Mouse (Mus musculus) embryonic facial prominence, embryonic 11.5 days (tissue): ENCODE measurements around the gene Has1. TPM values are rescaled to one million over a fixed set of nuclear protein-coding genes. Genes with fewer than 3 reads are reported as not detected.
"Not testable (repeated sequence)": the region's sequence is repeated elsewhere in the genome, so short reads cannot be mapped to it uniquely, and the experiment has no call there.

ENCODE experiments used
- ATAC-seq: fragments of 200-750 bp; cut with Nextera tagmentation; replicated peaks from 2 replicates; pipeline ENCODE4 v1.8.0; 2017; ENCODE audit warnings: low read depth; ENCODE audit not compliant: insufficient number of reproducible peaks, low FRiP score, low TSS enrichment
- DNase-seq: peaks from one replicate; pipeline ENCODE4 v3.0.0-alpha.2; 2015; ENCODE audit warnings: low spot score
- H3K27ac ChIP-seq: fragments of 300-500 bp; sonication (generic); replicated peaks from 2 replicates; pipeline ENCODE4 v1.5.1; 2014; ENCODE audit warnings: mild to moderate bottlenecking, low read depth, low read length, control low read depth
- H3K27me3 ChIP-seq: fragments of 300-500 bp; sonication (generic); 2 replicates; pipeline ENCODE4 v1.6.1; 2014; ENCODE audit warnings: mild to moderate bottlenecking, low read length, moderate library complexity, mixed read lengths; ENCODE audit not compliant: control insufficient read depth, insufficient read depth
- H3K36me3 ChIP-seq: fragments of 300-500 bp; sonication (generic); replicated peaks from 2 replicates; pipeline ENCODE4 v1.6.1; 2014; ENCODE audit warnings: low read depth, mild to moderate bottlenecking, low read length, moderate library complexity, mixed read lengths; ENCODE audit not compliant: control insufficient read depth, insufficient read depth
- H3K4me1 ChIP-seq: fragments of 300-500 bp; sonication (generic); 2 replicates; pipeline ENCODE4 v1.6.1; 2014; ENCODE audit warnings: low read length, mixed read lengths; ENCODE audit not compliant: control insufficient read depth, insufficient read depth
- H3K4me2 ChIP-seq: fragments of 300-500 bp; sonication (generic); 2 replicates; pipeline ENCODE4 v1.6.1; 2014; ENCODE audit warnings: low read depth, mild to moderate bottlenecking, control low read depth, low read length, moderate library complexity
- H3K4me3 ChIP-seq: fragments of 300-500 bp; sonication (generic); 2 replicates; pipeline ENCODE4 v1.5.1; 2014; ENCODE audit warnings: low read depth, low read length, control low read depth
- H3K9ac ChIP-seq: fragments of 300-500 bp; sonication (generic); replicated peaks from 2 replicates; pipeline ENCODE4 v1.6.1; 2014; ENCODE audit warnings: mild to moderate bottlenecking, control low read depth, low read length
- H3K9me3 ChIP-seq: fragments of 300-500 bp; sonication (generic); replicated peaks from 2 replicates; pipeline ENCODE4 v1.6.1; 2016; ENCODE audit warnings: mild to moderate bottlenecking, low read length, inconsistent platforms, mixed read lengths; ENCODE audit not compliant: control insufficient read depth
- WGBS: fragments of 180-500 bp; shearing (Covaris S2); extraction: QIAGEN DNeasy Blood & Tissue Kit; methylation state at CpG from one replicate; pipeline ENCODE4 v1.1.7; 2014; 5-methylcytosine and 5-hydroxymethylcytosine counted together
- polyA plus RNA-seq: library from polyadenylated mRNA; unstranded; fragments of >200 nt; fragmentation: Nextera tagmentation; extraction: Ambion mirVana; gene quantifications from 2 replicates; pipeline ENCODE4 v1.2.1, GENCODE M21; 2014

Gene Has1
- polyA plus RNA-seq, 1 experiment from 2014 or later = 0.70 TPM

GRCm38 (mm10) chr17:17856612-17857011, 1.6 kb upstream of the Has1 start:
- DNase-seq = no peak
- Histone ChIP-seq H3K27ac (no peak overlapping the region), H3K4me3 (no peak overlapping the region), H3K9me3 (no peaks in the 10 kb centered on the region), H3K27me3 (no peaks in the 10 kb centered on the region), H3K36me3 (no peaks in the 10 kb centered on the region), H3K4me2 (no peak overlapping the region), H3K9ac (no peak overlapping the region), H3K4me1 (no peaks in the 10 kb centered on the region)
- WGBS = 81% methylated on average over 1 of the region's 1 CpGs
- no peak for ATAC-seq

- Histone ChIP-seq H3K9me3 (no peaks in the 10 kb centered on the region), H3K36me3 (no peaks in the 10 kb centered on the region), H3K27me3 (peaks cover 4% of the 10 kb centered on the region), H3K4me2 (no peak overlapping the region), H3K4me3 (no peak overlapping the region), H3K4me1 (no peaks in the 10 kb centered on the region), H3K9ac (no peak overlapping the region), H3K27ac (no peak overlapping the region)
- ATAC-seq (0 out of 2 replicates have a peak, but pooled peaks have one; percentile 25), DNase-seq (no peak)
- WGBS = 20% methylated on average over 54 of the region's 55 CpGs
Measured at GRCm38 (mm10) chr17:17849906-17850712, 4.9 kb downstream of the Has1 start.

DNA sequence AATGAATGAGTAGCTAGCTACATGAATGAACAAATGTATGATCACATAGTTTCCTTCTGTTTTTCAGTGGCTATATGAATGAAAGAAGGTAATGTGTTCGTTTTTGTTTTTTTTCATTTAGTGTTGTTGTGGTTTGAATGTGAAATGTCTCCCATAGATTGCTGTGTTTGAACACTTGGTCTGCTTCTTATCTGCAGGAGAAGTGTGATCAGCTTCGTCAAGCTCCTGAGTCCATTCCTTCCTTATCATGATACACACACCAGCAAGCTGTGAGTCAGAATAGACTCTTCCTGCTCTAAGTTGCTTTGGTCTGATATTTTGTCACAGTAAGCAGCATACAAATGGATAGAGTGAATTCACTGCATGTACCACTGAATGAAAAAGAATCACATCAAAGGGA, 6.0 kb downstream of the Has1 start:
- WGBS = 79% methylated on average over 2 of the region's 2 CpGs
- H3K27me3 ChIP-seq = peaks cover 4% of the 10 kb centered on the region

GRCm38 (mm10) chr17:17845187-17846027, 9.6 kb downstream of the Has1 start:
- ATAC-seq (no peak), DNase-seq (peak; percentile 35)
- Histone ChIP-seq H3K36me3 (peaks cover 2% of the 10 kb centered on the region; the same call in 1 of the 2 replicates), H3K9me3 (no peaks in the 10 kb centered on the region), H3K4me3 (no peak overlapping the region), H3K4me1 (no peaks in the 10 kb centered on the region), H3K4me2 (no peak overlapping the region), H3K27me3 (peaks cover 4% of the 10 kb centered on the region), H3K9ac (no peak overlapping the region), H3K27ac (no peak overlapping the region)
- WGBS = 74% methylated on average over 10 of the region's 10 CpGs

More for the DNA sequence above, 6.0 kb downstream of the Has1 start:
- DNase-seq = no peak
- Histone ChIP-seq H3K4me2 (no peak overlapping the region), H3K36me3 (no peaks in the 10 kb centered on the region), H3K9ac (no peak overlapping the region), H3K4me3 (no peak overlapping the region), H3K9me3 (no peaks in the 10 kb centered on the region), H3K4me1 (no peaks in the 10 kb centered on the region), H3K27ac (no peak overlapping the region)
- ATAC-seq = no peak

GRCm38 (mm10) chr17:17844606-17845005, 10.4 kb downstream of the Has1 start:
- H3K27me3 ChIP-seq, H3K9ac ChIP-seq, H3K4me1 ChIP-seq, ATAC-seq, DNase-seq, H3K4me2 ChIP-seq, H3K27ac ChIP-seq, H3K4me3 ChIP-seq, H3K36me3 ChIP-seq, H3K9me3 ChIP-seq: not testable (repeated sequence)
- WGBS = 88% methylated on average over 3 of the region's 3 CpGs

GRCm38 (mm10) chr17:17843534-17844261, 11.3 kb downstream of the Has1 start:
- ATAC-seq = peak; percentile 68
- Histone ChIP-seq H3K27me3 (no peaks in the 10 kb centered on the region), H3K4me3 (no peak overlapping the region), H3K4me1 (no peaks in the 10 kb centered on the region; the same call in 1 of the 2 replicates), H3K36me3 (peaks cover 6% of the 10 kb centered on the region; the same call in 1 of the 2 replicates), H3K4me2 (no peak overlapping the region), H3K9me3 (no peaks in the 10 kb centered on the region), H3K9ac (no peak overlapping the region), H3K27ac (no peak overlapping the region)
- DNase-seq = no peak
- 77% methylated on average over 27 of the region's 27 CpGs for WGBS

DNA sequence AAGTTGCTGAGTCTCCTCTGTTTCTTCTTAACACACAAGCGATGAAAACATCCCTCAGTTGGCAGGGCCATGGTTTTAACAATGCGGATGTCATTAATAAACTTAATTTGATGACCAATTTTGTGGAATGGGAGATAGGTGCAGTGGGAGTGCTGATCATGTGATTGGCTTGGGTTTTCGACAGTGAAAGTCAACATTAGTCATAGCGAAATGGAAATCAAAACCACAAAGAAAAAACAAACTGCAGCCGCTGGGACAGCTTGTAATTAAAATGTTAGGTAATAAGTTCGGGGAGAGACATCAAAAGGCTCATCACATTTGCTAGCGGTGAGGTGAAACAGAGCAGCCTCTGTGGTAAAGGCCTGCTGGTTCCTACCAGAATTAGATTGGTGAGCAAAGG, 14.2 kb downstream of the Has1 start:
- WGBS = 92% methylated on average over 7 of the region's 7 CpGs
- H3K4me1 ChIP-seq = no peaks in the 10 kb centered on the region; the same call in 1 of the 2 replicates

More for the DNA sequence above, 14.2 kb downstream of the Has1 start:
- Histone ChIP-seq H3K36me3 (peaks cover 6% of the 10 kb centered on the region), H3K27me3 (no peaks in the 10 kb centered on the region), H3K9ac (no peak overlapping the region), H3K9me3 (no peaks in the 10 kb centered on the region), H3K4me2 (no peak overlapping the region), H3K27ac (no peak overlapping the region), H3K4me3 (no peak overlapping the region)
- ATAC-seq = no peak
- DNase-seq = no peak
